Mouse (Mus musculus) brain, embryonic 14.5 days (tissue): ENCODE results near the gene Ptpra. TPM values are rescaled to one million over a fixed set of nuclear protein-coding genes. Genes with fewer than 3 reads are reported as not detected.
A peak's percentile ranks its signal among the peaks of the same experiment; 100 is the strongest.

ENCODE experiments used
- DNase-seq: peaks from one replicate; pipeline ENCODE4 v3.0.0-alpha.2; 2011; ENCODE audit warnings: low read depth
- CTCF ChIP-seq: fragments of 200-500 bp; IDR thresholded peaks from 2 replicates; pipeline ENCODE4 v1.5.1; 2012; ENCODE audit warnings: inconsistent platforms, mild to moderate bottlenecking, moderate library complexity, borderline replicate concordance; ENCODE audit not compliant: insufficient read depth, insufficient read length; ENCODE audit errors: extremely low read depth
- POLR2A ChIP-seq: fragments of 200-500 bp; IDR thresholded peaks from 2 replicates; pipeline ENCODE4 v1.6.1; 2012; ENCODE audit warnings: mild to moderate bottlenecking, inconsistent platforms, borderline replicate concordance; ENCODE audit not compliant: poor library complexity, insufficient read depth, insufficient read length, severe bottlenecking; ENCODE audit errors: extremely low read depth
- polyA plus RNA-seq: library from polyadenylated mRNA; depleted of rRNA; stranded (reverse); fragments of >200 nt; gene quantifications from 2 replicates; pipeline ENCODE4 v1.2.3, GENCODE M21; 2012; rRNA removed

Gene Ptpra
- polyA plus RNA-seq: 119 and 127 TPM in 2 replicates

- TF ChIP-seq CTCF (no peak), POLR2A (peak; percentile 89)
Measured at GRCm38 (mm10) chr2:130449794-130450433, at the start of gene Ptpra. Gene Ptpra, plus strand, starts transcription at chr2:130450278.

GRCm38 (mm10) chr2:130401891-130402290, 48.2 kb upstream of the Ptpra start:
- TF ChIP-seq CTCF: no peak
- no peak for TF ChIP-seq POLR2A
- no peak for DNase-seq

More at GRCm38 (mm10) chr2:130449794-130450433, at the start of gene Ptpra:
- DNase-seq: peak; percentile 96

GRCm38 (mm10) chr2:130404939-130405338, 45.1 kb upstream of the Ptpra start, which contains the start of the genes Gm28372 and 1700020A23Rik:
Gene Gm28372, plus strand, starts transcription at chr2:130405239.
Gene 1700020A23Rik, plus strand, starts transcription at chr2:130405259.
- TF ChIP-seq CTCF (no peak), POLR2A (no peak)
- DNase-seq: no peak

GRCm38 (mm10) chr2:130406178-130406577, 43.9 kb upstream of the Ptpra start, which contains the start of gene Tmem239:
Gene Tmem239, plus strand, starts transcription at chr2:130406478.
- no peak for DNase-seq
- no peak for TF ChIP-seq CTCF
- TF ChIP-seq POLR2A: no peak

GRCm38 (mm10) chr2:130408194-130408593, 41.9 kb upstream of the Ptpra start:
- DNase-seq: peak; percentile 76

GRCm38 (mm10) chr2:130411558-130412495, 38.3 kb upstream of the Ptpra start:
- DNase-seq: peak; percentile 88
- peak; percentile 97 for TF ChIP-seq CTCF
- no peak for TF ChIP-seq POLR2A

More at GRCm38 (mm10) chr2:130408194-130408593, 41.9 kb upstream of the Ptpra start:
- no peak for TF ChIP-seq POLR2A
- peak; percentile 33; the same call in 1 of the 2 replicates for TF ChIP-seq CTCF

GRCm38 (mm10) chr2:130412775-130413174, 37.3 kb upstream of the Ptpra start:
- TF ChIP-seq POLR2A: no peak
- no peak for TF ChIP-seq CTCF
- no peak for DNase-seq

GRCm38 (mm10) chr2:130414094-130414856, 35.8 kb upstream of the Ptpra start:
- DNase-seq: no peak
- TF ChIP-seq CTCF: peak; percentile 17; the same call in 1 of the 2 replicates
- no peak for TF ChIP-seq POLR2A

GRCm38 (mm10) chr2:130421781-130422620, 28.1 kb upstream of the Ptpra start:
- no peak for DNase-seq
- TF ChIP-seq POLR2A (no peak), CTCF (no peak)

- TF ChIP-seq CTCF (no peak), POLR2A (peak; percentile 51; the same call in 1 of the 2 replicates)
- DNase-seq: peak; percentile 92
Measured at GRCm38 (mm10) chr2:130423397-130424125, 26.5 kb upstream of the Ptpra start.
